Mouse (Mus musculus): ENCODE data around the gene Miga2. TPM values are rescaled to one million over a fixed set of nuclear protein-coding genes. Genes with fewer than 3 reads are reported as not detected.
A peak's percentile ranks its signal among the peaks of the same experiment; 100 is the strongest.

Gene Miga2
- polyA plus RNA-seq, 1 experiment from 2014 or later = 38.7 TPM

GRCm38 (mm10) chr2:30386913-30387312 is 22.9 kb downstream of the Miga2 start:
- WGBS = 78% methylated on average over 9 of the region's 9 CpGs

DNA sequence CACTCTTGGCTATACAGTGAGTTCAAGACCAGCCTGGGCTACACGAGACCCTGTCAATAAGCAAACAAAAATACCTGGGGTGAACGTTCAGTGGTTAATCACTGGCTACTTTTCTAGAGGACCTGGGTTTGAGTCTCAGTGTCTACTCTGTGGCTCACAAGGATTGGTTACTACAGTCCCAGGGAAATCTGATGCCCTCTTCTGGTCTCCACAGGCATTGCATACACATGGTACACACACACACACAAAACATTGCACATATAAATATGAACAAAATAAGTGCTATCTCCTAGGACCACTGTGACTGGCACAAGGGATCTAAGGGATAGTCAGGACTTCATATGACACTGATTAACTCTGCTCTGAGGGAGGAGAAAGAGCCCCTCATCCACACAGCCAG is 25.0 kb downstream of the Miga2 start:
- Histone ChIP-seq H3K4me2 (ENCODE audit: low read depth, low read length) (no peak overlapping the region), H3K9ac (ENCODE audit: low read length) (no peak overlapping the region), H3K9me3 (replicated peaks; ENCODE audit: control insufficient read depth, low read length) (no peaks in the 10 kb centered on the region), H3K4me1 (ENCODE audit: control insufficient read depth, insufficient read depth, low read length) (peaks cover 17% of the 10 kb centered on the region), H3K4me3 (ENCODE audit: low read length) (no peak overlapping the region), H3K27me3 (ENCODE audit: control insufficient read depth, insufficient read depth, low read length) (no peaks in the 10 kb centered on the region), H3K36me3 (ENCODE audit: control insufficient read depth, insufficient read depth) (peaks cover 4% of the 10 kb centered on the region), H3K27ac (ENCODE audit: low read length) (no peak overlapping the region)
- 88% methylated on average over 2 of the region's 2 CpGs for WGBS
- ATAC-seq (replicated peaks; ENCODE audit: extremely low read depth, insufficient read depth, low FRiP score) = no peak

More at GRCm38 (mm10) chr2:30386913-30387312, 22.9 kb downstream of the Miga2 start:
- Histone ChIP-seq H3K36me3 (ENCODE audit: control insufficient read depth, insufficient read depth) (peaks cover 23% of the 10 kb centered on the region), H3K9me3 (replicated peaks; ENCODE audit: control insufficient read depth, low read length) (no peaks in the 10 kb centered on the region), H3K27ac (ENCODE audit: low read length) (no peak overlapping the region), H3K4me1 (ENCODE audit: control insufficient read depth, insufficient read depth, low read length) (peaks cover 8% of the 10 kb centered on the region), H3K27me3 (ENCODE audit: control insufficient read depth, insufficient read depth, low read length) (no peaks in the 10 kb centered on the region), H3K9ac (ENCODE audit: low read length) (no peak overlapping the region), H3K4me2 (ENCODE audit: low read depth, low read length) (no peak overlapping the region), H3K4me3 (ENCODE audit: low read length) (no peak overlapping the region)
- ATAC-seq (replicated peaks; ENCODE audit: extremely low read depth, insufficient read depth, low FRiP score) = no peak

- no peaks in the 10 kb centered on the region for H3K27me3 ChIP-seq (ENCODE audit: control insufficient read depth, insufficient read depth, low read length)
- peak within 1 kb of the TSS; percentile 90 for H3K4me2 ChIP-seq (ENCODE audit: low read depth, low read length)
- peaks cover 18% of the 10 kb centered on the region for H3K4me1 ChIP-seq (ENCODE audit: control insufficient read depth, insufficient read depth, low read length)
- H3K27ac ChIP-seq (ENCODE audit: low read length) = peak within 1 kb of the TSS; percentile 89
- H3K9me3 ChIP-seq (replicated peaks; ENCODE audit: control insufficient read depth, low read length) = no peaks in the 10 kb centered on the region
- H3K4me3 ChIP-seq (ENCODE audit: low read length) = peak within 1 kb of the TSS; percentile 82
- WGBS = 1% methylated on average over 40 of the region's 40 CpGs
- peaks cover 9% of the 10 kb centered on the region for H3K36me3 ChIP-seq (ENCODE audit: control insufficient read depth, insufficient read depth)
- peak; percentile 94 for ATAC-seq (replicated peaks; ENCODE audit: extremely low read depth, insufficient read depth, low FRiP score)
- H3K9ac ChIP-seq (ENCODE audit: low read length) = peak within 1 kb of the TSS; percentile 81
Observed at GRCm38 (mm10) chr2:30392114-30392576, 28.1 kb downstream of the Miga2 start, which contains the start of gene Dolpp1. Gene Dolpp1, plus strand, starts transcription at chr2:30392254.

DNA sequence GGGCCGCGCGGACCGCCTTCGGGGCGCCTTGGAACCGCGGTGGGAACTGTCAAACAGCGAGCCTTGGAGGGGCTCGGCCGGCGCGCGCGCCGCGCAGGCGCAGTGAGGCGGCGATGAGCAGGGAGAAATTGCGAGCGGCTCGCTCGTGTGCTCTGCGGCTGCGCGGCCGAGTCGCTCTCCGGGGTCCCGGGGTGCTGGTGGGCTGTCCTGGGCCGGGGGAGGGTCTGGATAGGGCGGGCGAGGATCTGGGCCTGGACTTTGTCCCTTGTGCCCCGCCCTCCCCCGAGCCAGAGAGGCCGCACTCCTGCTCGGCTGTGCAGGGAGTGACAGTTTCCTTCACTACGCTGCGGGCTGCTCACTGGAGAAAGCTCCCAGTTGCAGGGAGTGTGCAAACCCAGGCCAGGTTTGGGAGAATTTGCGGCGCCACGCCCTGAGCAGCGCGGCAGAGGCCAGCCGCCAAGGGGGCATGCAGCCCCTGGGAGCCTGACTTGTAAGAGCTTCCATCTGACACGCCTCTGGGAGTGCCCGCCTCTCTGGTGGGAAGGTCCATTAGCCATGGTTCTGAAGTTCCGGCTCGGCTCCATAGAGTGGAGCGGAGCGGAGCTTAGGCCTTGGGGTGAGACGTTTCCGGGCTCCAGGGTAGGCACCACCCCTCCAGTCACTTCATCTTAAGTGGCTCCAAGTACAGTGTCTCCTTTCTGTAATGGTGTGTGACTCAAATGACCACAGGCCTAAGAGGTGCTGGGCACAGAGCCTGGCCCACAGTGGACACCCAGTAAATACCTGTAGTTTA is 28.7 kb downstream of the Miga2 start:
- Histone ChIP-seq H3K27ac (ENCODE audit: low read length) (peak overlapping the region; percentile 89), H3K4me2 (ENCODE audit: low read depth, low read length) (peak overlapping the region; percentile 90), H3K4me3 (ENCODE audit: low read length) (peak overlapping the region; percentile 82), H3K9me3 (replicated peaks; ENCODE audit: control insufficient read depth, low read length) (no peaks in the 10 kb centered on the region), H3K9ac (ENCODE audit: low read length) (peak overlapping the region; percentile 81), H3K27me3 (ENCODE audit: control insufficient read depth, insufficient read depth, low read length) (no peaks in the 10 kb centered on the region), H3K36me3 (ENCODE audit: control insufficient read depth, insufficient read depth) (peaks cover 15% of the 10 kb centered on the region), H3K4me1 (ENCODE audit: control insufficient read depth, insufficient read depth, low read length) (peaks cover 18% of the 10 kb centered on the region)
- peak; percentile 69 for ATAC-seq (replicated peaks; ENCODE audit: extremely low read depth, insufficient read depth, low FRiP score)
- WGBS = under 1% methylated on average over 51 of the region's 54 CpGs

GRCm38 (mm10) chr2:30393370-30393656 is 29.3 kb downstream of the Miga2 start:
- Histone ChIP-seq H3K4me1 (ENCODE audit: control insufficient read depth, insufficient read depth, low read length) (peaks cover 18% of the 10 kb centered on the region), H3K4me3 (ENCODE audit: low read length) (peak overlapping the region; percentile 82), H3K27ac (ENCODE audit: low read length) (peak overlapping the region; percentile 89), H3K9me3 (replicated peaks; ENCODE audit: control insufficient read depth, low read length) (no peaks in the 10 kb centered on the region), H3K36me3 (ENCODE audit: control insufficient read depth, insufficient read depth) (peaks cover 15% of the 10 kb centered on the region), H3K9ac (ENCODE audit: low read length) (peak overlapping the region; percentile 81), H3K27me3 (ENCODE audit: control insufficient read depth, insufficient read depth, low read length) (no peaks in the 10 kb centered on the region), H3K4me2 (ENCODE audit: low read depth, low read length) (peak overlapping the region; percentile 90)
- WGBS = 50% methylated on average over 1 of the region's 1 CpGs
- ATAC-seq (replicated peaks; ENCODE audit: extremely low read depth, insufficient read depth, low FRiP score) = no peak

GRCm38 (mm10) chr2:30395757-30396156 is 31.7 kb downstream of the Miga2 start:
- Histone ChIP-seq H3K27ac (ENCODE audit: low read length) (no peak overlapping the region), H3K4me3 (ENCODE audit: low read length) (no peak overlapping the region), H3K4me1 (ENCODE audit: control insufficient read depth, insufficient read depth, low read length) (peaks cover 27% of the 10 kb centered on the region), H3K27me3 (ENCODE audit: control insufficient read depth, insufficient read depth, low read length) (no peaks in the 10 kb centered on the region), H3K9ac (ENCODE audit: low read length) (no peak overlapping the region), H3K9me3 (replicated peaks; ENCODE audit: control insufficient read depth, low read length) (no peaks in the 10 kb centered on the region), H3K36me3 (ENCODE audit: control insufficient read depth, insufficient read depth) (peaks cover 17% of the 10 kb centered on the region), H3K4me2 (ENCODE audit: low read depth, low read length) (no peak overlapping the region)
- 87% methylated on average over 7 of the region's 7 CpGs for WGBS
- ATAC-seq (replicated peaks; ENCODE audit: extremely low read depth, insufficient read depth, low FRiP score) = no peak

- Histone ChIP-seq H3K27me3 (ENCODE audit: control insufficient read depth, insufficient read depth, low read length) (no peaks in the 10 kb centered on the region), H3K4me2 (ENCODE audit: low read depth, low read length) (no peak overlapping the region), H3K27ac (ENCODE audit: low read length) (no peak overlapping the region), H3K4me3 (ENCODE audit: low read length) (no peak overlapping the region), H3K36me3 (ENCODE audit: control insufficient read depth, insufficient read depth) (peaks cover 19% of the 10 kb centered on the region), H3K9me3 (replicated peaks; ENCODE audit: control insufficient read depth, low read length) (no peaks in the 10 kb centered on the region), H3K9ac (ENCODE audit: low read length) (no peak overlapping the region), H3K4me1 (ENCODE audit: control insufficient read depth, insufficient read depth, low read length) (peaks cover 27% of the 10 kb centered on the region)
- no peak for ATAC-seq (replicated peaks; ENCODE audit: extremely low read depth, insufficient read depth, low FRiP score)
- WGBS = 94% methylated on average over 7 of the region's 7 CpGs
Observed at GRCm38 (mm10) chr2:30396246-30396645, 32.2 kb downstream of the Miga2 start.

DNA sequence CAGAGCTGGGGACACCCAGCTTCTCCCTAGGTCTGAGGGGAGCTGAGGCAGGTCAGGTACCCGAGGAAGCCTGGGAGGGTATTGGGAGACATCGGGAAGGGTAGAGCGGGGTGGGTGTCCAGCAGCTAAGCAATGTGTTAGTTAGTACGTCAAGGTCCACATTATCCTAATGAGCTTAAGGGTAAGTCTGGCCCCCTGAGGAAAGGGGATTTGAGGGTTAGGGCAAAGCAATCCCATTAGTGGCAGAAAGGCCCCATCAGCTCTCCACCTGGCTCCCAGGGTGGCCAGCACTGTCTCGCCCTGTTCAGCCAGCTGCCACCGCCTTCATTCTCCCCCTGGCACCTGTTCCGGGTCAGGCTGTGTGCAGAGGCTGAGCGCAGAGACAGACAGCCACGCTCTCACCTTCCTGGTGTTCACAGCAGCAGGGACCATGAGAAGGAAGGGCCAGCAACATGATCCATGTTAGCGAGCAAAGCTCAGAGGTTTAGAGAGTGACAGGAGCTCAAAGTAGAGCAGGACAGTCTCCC is 34.0 kb downstream of the Miga2 start:
- no peak overlapping the region for H3K4me3 ChIP-seq (ENCODE audit: low read length)
- H3K36me3 ChIP-seq (ENCODE audit: control insufficient read depth, insufficient read depth) = peaks cover 34% of the 10 kb centered on the region
- H3K27me3 ChIP-seq (ENCODE audit: control insufficient read depth, insufficient read depth, low read length) = no peaks in the 10 kb centered on the region
- H3K4me1 ChIP-seq (ENCODE audit: control insufficient read depth, insufficient read depth, low read length) = peaks cover 21% of the 10 kb centered on the region
- no peak overlapping the region for H3K9ac ChIP-seq (ENCODE audit: low read length)
- no peaks in the 10 kb centered on the region for H3K9me3 ChIP-seq (replicated peaks; ENCODE audit: control insufficient read depth, low read length)
- 84% methylated on average over 10 of the region's 10 CpGs for WGBS
- no peak for ATAC-seq (replicated peaks; ENCODE audit: extremely low read depth, insufficient read depth, low FRiP score)
- no peak overlapping the region for H3K4me2 ChIP-seq (ENCODE audit: low read depth, low read length)
- H3K27ac ChIP-seq (ENCODE audit: low read length) = no peak overlapping the region
